Mouse (Mus musculus) liver, embryonic 16.5 days (tissue): ENCODE results near the gene Arpc1b. TPM values are rescaled to one million over a fixed set of nuclear protein-coding genes. Genes with fewer than 3 reads are reported as not detected.

Source experiments
- ATAC-seq: fragments of 200-750 bp; cut with Nextera tagmentation; 2 replicates; pipeline ENCODE4 v1.8.0; 2017; ENCODE audit warnings: low read depth, mild to moderate bottlenecking, moderate number of reproducible peaks, moderate library complexity
- H3K27ac ChIP-seq: fragments of 300-500 bp; sonication (generic); 2 replicates; pipeline ENCODE4 v1.5.1; 2014; ENCODE audit warnings: mild to moderate bottlenecking, low read length
- H3K27me3 ChIP-seq: fragments of 300-500 bp; sonication (generic); 2 replicates; pipeline ENCODE4 v1.6.1; 2014; ENCODE audit warnings: low read depth, low read length, mixed read lengths; ENCODE audit not compliant: control insufficient read depth, insufficient read depth
- H3K36me3 ChIP-seq: fragments of 300-500 bp; sonication (generic); 2 replicates; pipeline ENCODE4 v1.6.1; 2014; ENCODE audit warnings: mild to moderate bottlenecking; ENCODE audit not compliant: control insufficient read depth, insufficient read depth
- H3K4me1 ChIP-seq: fragments of 300-500 bp; sonication (generic); 2 replicates; pipeline ENCODE4 v1.6.1; 2014; ENCODE audit warnings: low read depth, low read length, mixed read lengths; ENCODE audit not compliant: control insufficient read depth
- H3K4me2 ChIP-seq: fragments of 300-500 bp; sonication (generic); 2 replicates; pipeline ENCODE4 v1.6.1; 2014; ENCODE audit warnings: low read depth, low read length, mixed read lengths
- H3K4me3 ChIP-seq: fragments of 300-500 bp; sonication (generic); 2 replicates; pipeline ENCODE4 v1.5.1; 2014; ENCODE audit warnings: low read depth, mild to moderate bottlenecking, low read length
- H3K9ac ChIP-seq: fragments of 300-500 bp; sonication (generic); 2 replicates; pipeline ENCODE4 v1.6.1; 2014; ENCODE audit warnings: low read depth, low read length
- H3K9me3 ChIP-seq: fragments of 300-500 bp; sonication (generic); replicated peaks from 2 replicates; pipeline ENCODE4 v1.6.1; 2016; ENCODE audit warnings: low read length; ENCODE audit not compliant: control insufficient read depth
- WGBS: fragments of 180-500 bp; shearing (Covaris S2); extraction: QIAGEN DNeasy Blood & Tissue Kit; methylation state at CpG from one replicate; pipeline ENCODE4 v1.1.7; 2014; ENCODE audit not compliant: insufficient replicate concordance; 5-methylcytosine and 5-hydroxymethylcytosine counted together
- polyA plus RNA-seq: library from polyadenylated mRNA; unstranded; fragments of >200 nt; fragmentation: Nextera tagmentation; extraction: Ambion mirVana; gene quantifications from 2 replicates; pipeline ENCODE4 v1.2.1, GENCODE M21; 2015

Gene Arpc1b
- polyA plus RNA-seq, 1 experiment from 2014 or later = 166 TPM

GRCm38 (mm10) chr5:145104328-145104727 is 9.7 kb upstream of the Arpc1b start:
- no peak for ATAC-seq
- WGBS = 83% methylated on average over 9 of the region's 9 CpGs
- Histone ChIP-seq H3K4me3 (no peak overlapping the region), H3K27ac (no peak overlapping the region), H3K4me2 (no peak overlapping the region), H3K4me1 (no peaks in the 10 kb centered on the region), H3K27me3 (no peaks in the 10 kb centered on the region), H3K9me3 (no peaks in the 10 kb centered on the region), H3K36me3 (peaks cover 54% of the 10 kb centered on the region), H3K9ac (no peak overlapping the region)

GRCm38 (mm10) chr5:145105694-145106275 is 8.2 kb upstream of the Arpc1b start:
- Histone ChIP-seq H3K4me3 (no peak overlapping the region), H3K9me3 (no peaks in the 10 kb centered on the region), H3K4me1 (no peaks in the 10 kb centered on the region), H3K27me3 (no peaks in the 10 kb centered on the region), H3K9ac (no peak overlapping the region), H3K4me2 (no peak overlapping the region), H3K36me3 (peaks cover 53% of the 10 kb centered on the region), H3K27ac (no peak overlapping the region)
- 81% methylated on average over 9 of the region's 9 CpGs for WGBS
- ATAC-seq = no peak

GRCm38 (mm10) chr5:145110401-145110800 is 3.6 kb upstream of the Arpc1b start:
- no peaks in the 10 kb centered on the region for H3K9me3 ChIP-seq
- H3K4me1 ChIP-seq = peaks cover 9% of the 10 kb centered on the region; the same call in 1 of the 2 replicates
- H3K27me3 ChIP-seq = no peaks in the 10 kb centered on the region
- H3K4me2 ChIP-seq = no peak overlapping the region
- WGBS = 69% methylated on average over 6 of the region's 6 CpGs
- H3K4me3 ChIP-seq = no peak overlapping the region
- peaks cover 25% of the 10 kb centered on the region for H3K36me3 ChIP-seq
- H3K27ac ChIP-seq = no peak overlapping the region
- no peak overlapping the region for H3K9ac ChIP-seq
- ATAC-seq = no peak

GRCm38 (mm10) chr5:145112566-145112965 is 1.4 kb upstream of the Arpc1b start:
- Histone ChIP-seq H3K27me3 (no peaks in the 10 kb centered on the region), H3K9me3 (no peaks in the 10 kb centered on the region), H3K36me3 (peaks cover 12% of the 10 kb centered on the region; the same call in 1 of the 2 replicates), H3K4me1 (peaks cover 9% of the 10 kb centered on the region; the same call in 1 of the 2 replicates), H3K27ac (no peak overlapping the region), H3K4me2 (no peak overlapping the region), H3K9ac (no peak overlapping the region), H3K4me3 (no peak overlapping the region)
- ATAC-seq = no peak
- WGBS = 60% methylated on average over 8 of the region's 8 CpGs

GRCm38 (mm10) chr5:145113416-145113815 is 599 bp upstream of the Arpc1b start:
- no peak overlapping the region for H3K9ac ChIP-seq
- H3K36me3 ChIP-seq = peaks cover 9% of the 10 kb centered on the region; the same call in 1 of the 2 replicates
- no peak overlapping the region for H3K27ac ChIP-seq
- peak overlapping the region; percentile 74 for H3K4me2 ChIP-seq
- H3K4me1 ChIP-seq = peaks cover 9% of the 10 kb centered on the region; the same call in 1 of the 2 replicates
- H3K4me3 ChIP-seq = peak overlapping the region; percentile 67; the same call in 1 of the 2 replicates
- ATAC-seq = no peak
- H3K9me3 ChIP-seq = no peaks in the 10 kb centered on the region
- H3K27me3 ChIP-seq = no peaks in the 10 kb centered on the region
- 30% methylated on average over 2 of the region's 2 CpGs for WGBS

GRCm38 (mm10) chr5:145114606-145115473 is 825 bp downstream of the Arpc1b start:
- H3K4me3 ChIP-seq = peak overlapping the region; percentile 67
- H3K36me3 ChIP-seq = peaks cover 3% of the 10 kb centered on the region
- ATAC-seq = peak; percentile 41
- H3K27me3 ChIP-seq = no peaks in the 10 kb centered on the region
- peak overlapping the region; percentile 74 for H3K4me2 ChIP-seq
- H3K9me3 ChIP-seq = 0 out of 2 replicates have a peak, but pooled peaks cover 2% of the 10 kb centered on the region
- H3K9ac ChIP-seq = peak overlapping the region; percentile 72
- peak overlapping the region; percentile 59 for H3K27ac ChIP-seq
- 6% methylated on average over 39 of the region's 40 CpGs for WGBS
- H3K4me1 ChIP-seq = peaks cover 9% of the 10 kb centered on the region; the same call in 1 of the 2 replicates

GRCm38 (mm10) chr5:145115736-145116135 is 1.7 kb downstream of the Arpc1b start:
- Histone ChIP-seq H3K36me3 (no peaks in the 10 kb centered on the region; the same call in 1 of the 2 replicates), H3K4me3 (peak overlapping the region; percentile 67), H3K27me3 (no peaks in the 10 kb centered on the region), H3K4me2 (peak overlapping the region; percentile 32), H3K9ac (peak overlapping the region; percentile 15; the same call in 1 of the 2 replicates), H3K27ac (peak overlapping the region; percentile 45), H3K9me3 (0 out of 2 replicates have a peak, but pooled peaks cover 2% of the 10 kb centered on the region), H3K4me1 (peaks cover 9% of the 10 kb centered on the region; the same call in 1 of the 2 replicates)
- 72% methylated on average over 5 of the region's 5 CpGs for WGBS
- ATAC-seq = no peak

GRCm38 (mm10) chr5:145116316-145116715 is 2.3 kb downstream of the Arpc1b start:
- Histone ChIP-seq H3K4me2 (peak overlapping the region; percentile 32), H3K27ac (peak overlapping the region; percentile 53), H3K4me3 (peak overlapping the region; percentile 67), H3K27me3 (no peaks in the 10 kb centered on the region), H3K9me3 (0 out of 2 replicates have a peak, but pooled peaks cover 2% of the 10 kb centered on the region), H3K9ac (no peak overlapping the region), H3K4me1 (peaks cover 9% of the 10 kb centered on the region; the same call in 1 of the 2 replicates), H3K36me3 (no peaks in the 10 kb centered on the region; the same call in 1 of the 2 replicates)
- 7% methylated on average over 4 of the region's 4 CpGs for WGBS
- peak; percentile 20; the same call in 1 of the 2 replicates for ATAC-seq
